Mouse (Mus musculus) intestine, embryonic 14.5 days (tissue): ENCODE results near the gene Szt2. TPM values are rescaled to one million over a fixed set of nuclear protein-coding genes. Genes with fewer than 3 reads are reported as not detected.
A peak's percentile ranks its signal among the peaks of the same experiment; 100 is the strongest.

Experiments
- ATAC-seq: fragments of 200-750 bp; cut with Nextera tagmentation; replicated peaks from 2 replicates; pipeline ENCODE4 v1.8.0; 2017; ENCODE audit warnings: low read depth, moderate number of reproducible peaks, moderate TSS enrichment, moderate library complexity; ENCODE audit not compliant: low FRiP score, low TSS enrichment
- DNase-seq: peaks from one replicate; pipeline ENCODE4 v3.0.0-alpha.2; 2018; ENCODE audit warnings: low spot score
- H3K27ac ChIP-seq: fragments of 300-500 bp; sonication (generic); 2 replicates; pipeline ENCODE4 v1.5.1; 2014; ENCODE audit warnings: low read depth, mild to moderate bottlenecking, control low read depth
- H3K27me3 ChIP-seq: fragments of 300-500 bp; sonication (generic); replicated peaks from 2 replicates; pipeline ENCODE4 v1.6.1; 2014; ENCODE audit warnings: low read length, control low read depth; ENCODE audit not compliant: control insufficient read depth, insufficient read depth
- H3K36me3 ChIP-seq: fragments of 300-500 bp; sonication (generic); 2 replicates; pipeline ENCODE4 v1.6.1; 2014; ENCODE audit warnings: low read length, control low read depth; ENCODE audit not compliant: control insufficient read depth, insufficient read depth
- H3K4me1 ChIP-seq: fragments of 300-500 bp; sonication (generic); replicated peaks from 2 replicates; pipeline ENCODE4 v1.6.1; 2014; ENCODE audit warnings: low read length, control low read depth, mixed read lengths; ENCODE audit not compliant: control insufficient read depth, insufficient read depth
- H3K4me2 ChIP-seq: fragments of 300-500 bp; sonication (generic); 2 replicates; pipeline ENCODE4 v1.6.1; 2014; ENCODE audit warnings: low read length
- H3K4me3 ChIP-seq: fragments of 300-500 bp; sonication (generic); 2 replicates; pipeline ENCODE4 v1.5.1; 2014; ENCODE audit warnings: low read depth, low read length, control low read depth, mixed read lengths
- H3K9ac ChIP-seq: fragments of 300-500 bp; sonication (generic); 2 replicates; pipeline ENCODE4 v1.6.1; 2014; ENCODE audit warnings: mild to moderate bottlenecking, low read length
- H3K9me3 ChIP-seq: fragments of 300-500 bp; sonication (generic); 2 replicates; pipeline ENCODE4 v1.6.1; 2016; ENCODE audit warnings: low read length, control low read depth; ENCODE audit not compliant: control insufficient read depth
- WGBS: fragments of 180-500 bp; shearing (Covaris S2); extraction: QIAGEN DNeasy Blood & Tissue Kit; methylation state at CpG from one replicate; pipeline ENCODE4 v1.1.7; 2014; 5-methylcytosine and 5-hydroxymethylcytosine counted together
- polyA plus RNA-seq: library from polyadenylated mRNA; unstranded; fragments of >200 nt; fragmentation: Nextera tagmentation; extraction: Ambion mirVana; gene quantifications from 2 replicates; pipeline ENCODE4 v1.2.1, GENCODE M21; 2014

The Szt2 gene
- polyA plus RNA-seq, 1 experiment from 2014 or later = 12.1 TPM

DNA sequence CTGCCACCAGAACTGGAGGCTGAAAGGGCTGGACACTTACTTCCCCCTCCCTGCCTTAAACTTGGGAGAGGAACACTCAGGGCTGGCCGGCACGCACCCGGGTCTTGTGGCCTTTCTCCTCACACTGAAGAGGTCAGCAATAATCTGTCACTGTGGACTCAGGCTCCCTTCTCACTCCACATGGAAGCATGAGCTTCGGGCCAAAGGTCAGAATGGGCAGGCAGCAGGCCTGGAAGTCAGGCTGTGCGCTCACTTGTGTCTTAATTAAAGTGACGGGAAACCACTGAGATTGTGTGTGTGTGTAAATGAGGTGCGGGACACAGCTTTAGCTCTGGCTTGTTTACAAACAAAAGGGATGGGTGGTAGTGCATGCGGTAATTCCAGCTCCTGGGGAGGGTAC is 23.3 kb upstream of the Szt2 start:
- Histone ChIP-seq H3K4me2 (no peak overlapping the region), H3K9ac (no peak overlapping the region), H3K4me3 (no peak overlapping the region), H3K36me3 (peaks cover 58% of the 10 kb centered on the region), H3K27ac (no peak overlapping the region), H3K27me3 (no peaks in the 10 kb centered on the region), H3K4me1 (peaks cover 50% of the 10 kb centered on the region), H3K9me3 (no peaks in the 10 kb centered on the region)
- ATAC-seq (no peak), DNase-seq (no peak)
- WGBS = 68% methylated on average over 8 of the region's 8 CpGs

DNA sequence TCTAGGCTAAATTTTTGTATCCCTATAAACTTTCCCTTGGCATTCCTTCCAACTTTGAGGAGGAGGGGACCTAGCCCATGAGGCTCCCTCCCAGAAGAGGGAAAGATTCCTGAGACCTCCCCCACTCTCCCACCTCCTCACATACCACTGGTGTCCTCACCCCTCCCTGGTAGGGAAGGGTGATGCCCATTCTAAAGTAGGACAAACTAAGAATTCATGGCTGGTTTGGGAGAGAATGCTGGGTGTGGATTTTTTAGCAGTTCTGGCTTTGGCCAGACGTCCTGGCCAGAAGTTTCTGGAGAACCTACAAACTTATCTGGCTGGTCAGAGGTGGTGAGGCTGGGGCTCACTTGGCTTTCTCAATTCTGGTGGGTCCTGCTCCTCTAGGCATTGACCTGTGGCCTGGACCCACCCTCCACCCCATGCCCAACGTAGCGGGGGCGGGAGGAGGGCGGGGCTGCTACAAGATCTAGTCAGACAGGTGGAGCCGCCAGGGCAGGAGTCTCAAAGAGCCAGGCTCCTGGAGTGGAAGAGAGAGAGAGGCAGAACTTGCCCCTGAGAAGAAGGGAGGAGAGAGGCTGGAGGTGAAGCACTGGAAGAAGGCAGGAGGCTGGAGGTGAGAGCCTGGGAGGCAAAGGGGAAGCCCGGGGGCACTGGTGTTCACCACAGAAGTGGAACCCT is 20.3 kb upstream of the Szt2 start:
- H3K4me2 ChIP-seq = peak overlapping the region; percentile 84
- no peaks in the 10 kb centered on the region for H3K9me3 ChIP-seq
- H3K36me3 ChIP-seq = peaks cover 43% of the 10 kb centered on the region
- peaks cover 33% of the 10 kb centered on the region for H3K4me1 ChIP-seq
- no peak for DNase-seq
- ATAC-seq = no peak
- peak overlapping the region; percentile 34; the same call in 1 of the 2 replicates for H3K27ac ChIP-seq
- H3K9ac ChIP-seq = peak overlapping the region; percentile 66
- 39% methylated on average over 7 of the region's 7 CpGs for WGBS
- H3K27me3 ChIP-seq = no peaks in the 10 kb centered on the region
- peak overlapping the region; percentile 80 for H3K4me3 ChIP-seq

DNA sequence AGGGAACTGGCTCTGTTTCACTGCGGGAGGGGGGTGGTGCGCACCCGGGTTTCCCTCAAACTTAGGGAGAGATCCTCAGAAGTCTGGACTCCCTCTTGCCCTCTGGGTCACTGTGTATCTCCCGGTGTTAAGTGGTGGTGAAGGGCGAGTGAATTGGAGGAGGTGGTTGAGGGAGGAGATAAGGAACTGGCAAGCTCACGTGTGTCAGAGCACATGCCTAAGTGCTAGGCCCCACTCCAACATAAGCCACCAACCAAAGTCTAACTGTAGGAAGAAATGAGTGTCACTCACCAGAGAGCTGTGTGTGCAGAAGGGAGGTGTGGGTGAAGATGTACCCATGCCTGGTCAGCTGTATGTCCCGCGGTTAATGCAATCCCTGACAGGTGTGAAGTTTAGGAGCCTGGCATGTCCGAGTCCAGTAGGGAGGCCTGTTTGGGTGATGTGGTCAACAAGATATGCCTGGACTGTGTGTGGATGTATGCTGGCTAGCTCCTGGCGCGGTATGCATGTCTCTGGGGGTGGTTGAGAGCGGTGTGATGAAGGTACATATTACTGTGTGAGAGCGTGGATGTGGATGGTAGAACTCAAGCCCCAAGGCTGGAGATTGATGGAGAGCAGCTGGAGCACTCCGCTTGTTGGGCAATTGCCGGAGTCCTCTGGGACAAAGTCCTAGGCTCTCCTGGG is 19.6 kb upstream of the Szt2 start:
- ATAC-seq (peak; percentile 28; the same call in 1 of the 2 replicates), DNase-seq (peak; percentile 63)
- peaks cover 31% of the 10 kb centered on the region for H3K4me1 ChIP-seq
- H3K9ac ChIP-seq = peak overlapping the region; percentile 66
- H3K27ac ChIP-seq = peak overlapping the region; percentile 85; the same call in 1 of the 2 replicates
- peaks cover 37% of the 10 kb centered on the region for H3K36me3 ChIP-seq
- WGBS = 31% methylated on average over 15 of the region's 15 CpGs
- H3K9me3 ChIP-seq = no peaks in the 10 kb centered on the region
- peak overlapping the region; percentile 84 for H3K4me2 ChIP-seq
- H3K4me3 ChIP-seq = peak overlapping the region; percentile 80
- H3K27me3 ChIP-seq = no peaks in the 10 kb centered on the region

DNA sequence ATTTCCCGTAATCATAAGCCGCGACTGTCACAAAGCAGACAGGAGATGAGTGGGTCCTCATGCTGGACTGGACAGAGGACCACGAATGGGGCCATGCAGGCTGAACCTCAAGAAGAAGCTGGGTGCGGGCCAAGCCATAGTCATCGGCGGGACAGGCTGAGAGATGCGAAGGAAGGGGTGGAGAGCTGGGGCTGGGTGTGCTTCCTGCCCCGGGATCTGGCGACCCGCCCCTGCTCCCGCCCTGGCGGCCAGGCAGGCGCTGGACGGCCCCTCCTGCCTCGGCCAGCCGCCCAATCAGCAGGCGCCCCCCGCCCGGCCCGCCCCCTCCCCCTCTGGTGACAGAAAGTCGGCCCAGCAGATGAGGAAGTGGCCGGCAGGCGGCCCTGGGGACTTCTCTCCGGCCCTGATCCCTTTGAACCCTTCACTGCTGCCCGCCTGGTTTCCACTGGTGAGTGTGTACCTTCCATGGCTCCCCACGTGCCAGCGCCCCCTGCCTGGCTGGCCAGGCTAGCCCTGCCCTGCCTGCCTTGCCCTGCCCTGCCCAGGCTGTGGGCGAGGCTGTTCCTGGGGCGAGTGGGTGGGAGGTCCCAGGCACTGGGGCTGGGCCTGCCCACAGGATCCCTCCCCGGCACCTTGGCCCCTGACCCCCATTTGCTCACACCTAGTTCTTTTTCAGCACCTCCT is 18.8 kb upstream of the Szt2 start, which contains the start of gene Elovl1:
TSS of gene Elovl1 (plus strand) at position 326 of the 684 bp plus-strand sequence.
- DNase-seq = peak; percentile 91
- peak; percentile 95 for ATAC-seq
- Histone ChIP-seq H3K4me1 (peaks cover 31% of the 10 kb centered on the region), H3K4me2 (peak within 1 kb of the TSS; percentile 84), H3K9ac (peak within 1 kb of the TSS; percentile 66), H3K27ac (peak within 1 kb of the TSS; percentile 85), H3K36me3 (peaks cover 33% of the 10 kb centered on the region), H3K9me3 (no peaks in the 10 kb centered on the region), H3K4me3 (peak within 1 kb of the TSS; percentile 80), H3K27me3 (no peaks in the 10 kb centered on the region)
- whole genome bisulfite sequencing = 1% methylated on average over 20 of the region's 31 CpGs

DNA sequence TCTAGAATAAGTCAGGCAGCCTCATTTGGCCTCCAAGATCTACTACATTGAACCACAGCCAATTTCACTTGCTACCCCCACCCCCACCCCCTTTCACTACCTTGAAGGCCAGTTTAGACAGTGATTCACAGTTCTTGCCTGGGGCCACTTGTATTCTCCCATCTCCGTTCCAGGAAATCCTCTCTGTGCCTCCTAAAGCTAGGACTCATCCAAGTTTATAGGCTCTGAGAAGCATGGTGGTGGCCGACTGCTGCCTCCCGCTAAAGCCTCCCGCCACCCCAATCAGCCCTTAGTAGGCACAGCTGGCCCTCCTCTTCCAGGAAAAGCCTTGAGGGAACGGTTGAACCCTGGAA is 18.3 kb upstream of the Szt2 start:
- 4% methylated on average over 5 of the region's 5 CpGs for WGBS
- ATAC-seq = peak; percentile 9; the same call in 1 of the 2 replicates
- Histone ChIP-seq H3K4me2 (peak overlapping the region; percentile 84), H3K4me1 (peaks cover 31% of the 10 kb centered on the region), H3K4me3 (peak overlapping the region; percentile 80), H3K9ac (peak overlapping the region; percentile 66), H3K9me3 (no peaks in the 10 kb centered on the region), H3K27ac (peak overlapping the region; percentile 85), H3K27me3 (no peaks in the 10 kb centered on the region), H3K36me3 (peaks cover 28% of the 10 kb centered on the region)
- DNase-seq = no peak

DNA sequence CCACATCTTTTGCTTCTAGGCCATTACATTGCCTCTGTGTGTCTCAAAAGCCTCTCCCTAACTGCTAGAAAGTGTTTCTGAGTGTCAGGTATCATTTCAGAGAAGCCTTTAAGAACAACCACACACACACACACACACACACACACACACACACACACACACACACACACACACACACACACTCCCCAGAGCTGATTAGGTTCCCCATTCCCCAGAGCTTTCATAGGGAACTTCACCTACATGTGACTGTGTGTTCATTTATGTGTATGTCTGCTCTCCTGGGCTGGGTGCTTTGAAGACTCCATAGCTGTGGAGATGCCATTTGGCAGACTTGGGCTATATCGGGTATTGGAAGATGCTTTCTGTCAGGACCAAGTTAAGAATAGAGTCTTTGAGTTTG is 16.3 kb upstream of the Szt2 start:
- no peak overlapping the region for H3K4me3 ChIP-seq
- H3K4me1 ChIP-seq = peaks cover 29% of the 10 kb centered on the region
- H3K36me3 ChIP-seq = peaks cover 22% of the 10 kb centered on the region
- H3K27ac ChIP-seq = no peak overlapping the region
- DNase-seq (no peak), ATAC-seq (no peak)
- WGBS = 85% methylated on average over 1 of the region's 1 CpGs
- no peak overlapping the region for H3K9ac ChIP-seq
- no peaks in the 10 kb centered on the region for H3K27me3 ChIP-seq
- no peaks in the 10 kb centered on the region for H3K9me3 ChIP-seq
- no peak overlapping the region for H3K4me2 ChIP-seq

DNA sequence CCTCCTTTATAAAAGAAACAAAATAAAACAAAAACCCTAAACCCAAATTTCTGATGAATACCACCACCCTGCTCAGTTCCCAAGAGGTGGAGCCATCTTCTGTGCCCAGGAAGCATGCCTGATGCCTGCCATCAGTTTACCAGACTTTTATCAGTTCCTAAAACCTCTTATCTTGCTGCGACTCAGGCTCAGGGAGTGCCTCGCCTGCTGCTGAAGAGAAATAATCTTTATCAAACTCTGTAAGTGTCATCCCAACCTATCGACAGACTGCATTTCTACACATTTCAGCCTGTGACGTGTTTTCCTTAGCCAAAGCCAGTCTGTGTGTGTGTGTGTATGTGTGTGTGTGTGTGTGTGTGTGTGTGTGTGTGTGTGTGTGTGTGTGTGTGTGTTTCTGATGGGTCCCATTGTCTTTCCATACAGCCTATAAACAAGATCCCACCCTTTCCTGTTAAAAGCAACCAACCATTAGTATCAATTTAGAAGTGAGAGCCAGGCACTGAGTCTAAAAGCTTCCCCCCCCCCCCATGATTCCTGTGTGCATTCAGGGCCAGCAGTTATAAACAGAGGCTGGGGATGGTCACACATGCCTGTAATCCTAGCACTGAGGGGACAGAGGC is 15.6 kb upstream of the Szt2 start:
- Histone ChIP-seq H3K36me3 (peaks cover 23% of the 10 kb centered on the region), H3K27me3 (no peaks in the 10 kb centered on the region), H3K27ac (no peak overlapping the region), H3K4me1 (peaks cover 23% of the 10 kb centered on the region), H3K4me3 (no peak overlapping the region), H3K9me3 (no peaks in the 10 kb centered on the region), H3K9ac (no peak overlapping the region), H3K4me2 (no peak overlapping the region)
- DNase-seq (no peak), ATAC-seq (no peak)
- 76% methylated on average over 4 of the region's 4 CpGs for WGBS

DNA sequence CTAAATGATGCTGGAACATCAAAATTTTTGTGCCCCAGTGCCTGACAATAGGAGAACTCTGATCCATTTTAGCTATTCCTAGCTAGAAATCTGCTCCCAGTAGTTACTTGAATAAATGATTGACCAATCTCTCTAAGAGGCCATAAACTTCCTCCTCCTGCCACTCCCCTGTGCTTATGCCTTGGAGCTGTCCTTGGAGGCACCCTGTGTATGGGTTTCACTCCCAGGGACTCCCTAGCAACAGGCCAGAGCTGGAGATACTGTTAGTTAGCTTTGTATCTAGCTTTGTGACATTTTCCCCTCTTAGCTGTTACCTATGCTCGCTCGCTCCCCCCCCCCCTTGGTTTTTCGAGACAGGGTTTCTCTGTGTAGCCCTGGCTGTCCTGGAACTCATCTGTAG is 12.3 kb upstream of the Szt2 start:
- Histone ChIP-seq H3K27ac (no peak overlapping the region), H3K9ac (no peak overlapping the region), H3K36me3 (peaks cover 47% of the 10 kb centered on the region), H3K4me1 (no peaks in the 10 kb centered on the region), H3K9me3 (no peaks in the 10 kb centered on the region), H3K4me2 (no peak overlapping the region), H3K4me3 (no peak overlapping the region), H3K27me3 (no peaks in the 10 kb centered on the region)
- DNase-seq = no peak
- ATAC-seq = peak; percentile 78; the same call in 1 of the 2 replicates
- WGBS = 67% methylated on average over 3 of the region's 3 CpGs
